Mouse (Mus musculus) heart, postnatal 25 days (tissue): ENCODE data around the gene Hapln2. TPM values are rescaled to one million over a fixed set of nuclear protein-coding genes. Genes with fewer than 3 reads are reported as not detected.

Experiments
- DNase-seq: peaks from one replicate; pipeline ENCODE4 v3.0.0; 2022; ENCODE audit warnings: low spot score
- intact Hi-C: fragments of 180-260 bp; cut with DNase I; formaldehyde crosslinking; loops from one replicate; pipeline ENCODE4 v1.15.1; 2025
- total RNA-seq, 2 experiments: library from RNA; stranded (reverse); gene quantifications; 2 replicates each; pipeline ENCODE4 v1.2.3; 2021

Gene Hapln2
- not detected for total RNA-seq

- intact Hi-C loops, result loop anchor here (5.0 kb wide), 1 partner anchor 45 kb away; no protein-coding TSS in a partner anchor
- DNase-seq, result no peak
Observed at GRCm38 (mm10) chr3:88027434-88028186, at the start of gene Hapln2. Gene Hapln2, minus strand, starts transcription at chr3:88027583.

- DNase-seq, result no peak
- intact Hi-C loops, result loop anchor here (5.0 kb wide), 1 partner anchor 47 kb away; the partner anchor contains the start of gene Hapln2
Observed at GRCm38 (mm10) chr3:88074766-88075165, 47.4 kb upstream of the Hapln2 start.

- intact Hi-C loops, result loop anchor here (5.0 kb wide), 1 partner anchor 47 kb away; the partner anchor contains the start of gene Hapln2
- no peak for DNase-seq
Observed at GRCm38 (mm10) chr3:88074351-88074750, 47.0 kb upstream of the Hapln2 start.

- DNase-seq, result no peak
- intact Hi-C loops, result loop anchor here (5.0 kb wide), 1 partner anchor 46 kb away; the partner anchor contains the start of gene Hapln2
Observed at GRCm38 (mm10) chr3:88073631-88074030, 46.2 kb upstream of the Hapln2 start.

GRCm38 (mm10) chr3:88071783-88072182 is 44.4 kb upstream of the Hapln2 start:
- DNase-seq, result peak; percentile 63
- intact Hi-C loops, result loop anchor here (1.0 to 5.0 kb wide), 3 partner anchors 44 to 136 kb away; partner anchors contain the start of gene Hapln2

- no peak for DNase-seq
- intact Hi-C loops, result no loop called here
Observed at GRCm38 (mm10) chr3:88068386-88068785, 41.0 kb upstream of the Hapln2 start.

GRCm38 (mm10) chr3:88057902-88058696 is 30.7 kb upstream of the Hapln2 start, which contains the start of gene Naxe:
Gene Naxe, minus strand, starts transcription at chr3:88058495.
- intact Hi-C loops, result no loop called here
- DNase-seq, result peak; percentile 71

GRCm38 (mm10) chr3:88057030-88057429 is 29.6 kb upstream of the Hapln2 start:
- intact Hi-C loops, result no loop called here
- DNase-seq, result no peak

GRCm38 (mm10) chr3:88049532-88049931 is 22.1 kb upstream of the Hapln2 start:
- intact Hi-C loops, result no loop called here
- DNase-seq, result no peak

GRCm38 (mm10) chr3:88042661-88043421 is 15.5 kb upstream of the Hapln2 start, which contains the start of gene Gpatch4:
Gene Gpatch4, plus strand, starts transcription at chr3:88043108.
- intact Hi-C loops, result no loop called here
- DNase-seq, result peak; percentile 70

- intact Hi-C loops, result no loop called here
Observed at GRCm38 (mm10) chr3:88035561-88036293, 8.3 kb upstream of the Hapln2 start.

GRCm38 (mm10) chr3:88033506-88033905 is 6.1 kb upstream of the Hapln2 start:
- DNase-seq, result no peak
- intact Hi-C loops, result no loop called here

More at GRCm38 (mm10) chr3:88035561-88036293, 8.3 kb upstream of the Hapln2 start:
- DNase-seq, result no peak

GRCm38 (mm10) chr3:88030608-88031395 is 3.4 kb upstream of the Hapln2 start:
- intact Hi-C loops, result no loop called here
- DNase-seq, result peak; percentile 20

GRCm38 (mm10) chr3:88026823-88027222 is 560 bp downstream of the Hapln2 start:
- intact Hi-C loops, result loop anchor here (5.0 kb wide), 1 partner anchor 45 kb away; no protein-coding TSS in a partner anchor
- DNase-seq, result no peak

- no peak for DNase-seq
- intact Hi-C loops, result loop anchor here (2.0 kb wide), 1 partner anchor 13 kb away; no protein-coding TSS in a partner anchor
Observed at GRCm38 (mm10) chr3:88023192-88024074, 4.0 kb downstream of the Hapln2 start.

- intact Hi-C loops, result no loop called here
- peak; percentile 78 for DNase-seq
Observed at GRCm38 (mm10) chr3:88022322-88023191, 4.8 kb downstream of the Hapln2 start.
